Mouse (Mus musculus) limb, embryonic 11.5 days (tissue): ENCODE data around the gene Scoc. TPM values are rescaled to one million over a fixed set of nuclear protein-coding genes. Genes with fewer than 3 reads are reported as not detected.

Experiments
- ATAC-seq: fragments of 200-750 bp; cut with Nextera tagmentation; 2 replicates; pipeline ENCODE4 v1.8.0; 2017; ENCODE audit warnings: low read depth; ENCODE audit not compliant: insufficient number of reproducible peaks, low FRiP score, low TSS enrichment
- DNase-seq: peaks from one replicate; pipeline ENCODE4 v3.0.0-alpha.2; 2015; ENCODE audit warnings: low spot score
- H3K27ac ChIP-seq: fragments of 300-500 bp; sonication (generic); replicated peaks from 2 replicates; pipeline ENCODE4 v1.5.1; 2014; ENCODE audit warnings: low read depth, mild to moderate bottlenecking, low read length
- H3K27me3 ChIP-seq: fragments of 300-500 bp; sonication (generic); 2 replicates; pipeline ENCODE4 v1.6.1; 2014; ENCODE audit warnings: mild to moderate bottlenecking, low read length, mixed read lengths; ENCODE audit not compliant: control insufficient read depth, insufficient read depth
- H3K36me3 ChIP-seq: fragments of 300-500 bp; sonication (generic); 2 replicates; pipeline ENCODE4 v1.6.1; 2014; ENCODE audit warnings: mild to moderate bottlenecking, low read length, moderate library complexity, mixed read lengths; ENCODE audit not compliant: control insufficient read depth, insufficient read depth
- H3K4me1 ChIP-seq: fragments of 300-500 bp; sonication (generic); 2 replicates; pipeline ENCODE4 v1.6.1; 2014; ENCODE audit warnings: low read length, mixed read lengths; ENCODE audit not compliant: control insufficient read depth, insufficient read depth
- H3K4me2 ChIP-seq: fragments of 300-500 bp; sonication (generic); 2 replicates; pipeline ENCODE4 v1.6.1; 2014; ENCODE audit warnings: low read depth, mild to moderate bottlenecking, moderate library complexity; ENCODE audit not compliant: severe bottlenecking
- H3K4me3 ChIP-seq: fragments of 300-500 bp; sonication (generic); 2 replicates; pipeline ENCODE4 v1.5.1; 2014; ENCODE audit warnings: low read depth, low read length
- H3K9ac ChIP-seq: fragments of 300-500 bp; sonication (generic); 2 replicates; pipeline ENCODE4 v1.6.1; 2014; ENCODE audit warnings: mild to moderate bottlenecking, low read length
- H3K9me3 ChIP-seq: fragments of 300-500 bp; sonication (generic); 2 replicates; pipeline ENCODE4 v1.6.1; 2016; ENCODE audit warnings: low read length; ENCODE audit not compliant: control insufficient read depth
- WGBS: fragments of 180-500 bp; shearing (Covaris S2); extraction: QIAGEN DNeasy Blood & Tissue Kit; methylation state at CpG from one replicate; pipeline ENCODE4 v1.1.7; 2014; 5-methylcytosine and 5-hydroxymethylcytosine counted together
- polyA plus RNA-seq: library from polyadenylated mRNA; unstranded; fragments of >200 nt; fragmentation: Nextera tagmentation; extraction: Ambion mirVana; gene quantifications from 2 replicates; pipeline ENCODE4 v1.2.1, GENCODE M21; 2014

Gene Scoc
- polyA plus RNA-seq, 1 experiment from 2014 or later = 124 TPM

DNA sequence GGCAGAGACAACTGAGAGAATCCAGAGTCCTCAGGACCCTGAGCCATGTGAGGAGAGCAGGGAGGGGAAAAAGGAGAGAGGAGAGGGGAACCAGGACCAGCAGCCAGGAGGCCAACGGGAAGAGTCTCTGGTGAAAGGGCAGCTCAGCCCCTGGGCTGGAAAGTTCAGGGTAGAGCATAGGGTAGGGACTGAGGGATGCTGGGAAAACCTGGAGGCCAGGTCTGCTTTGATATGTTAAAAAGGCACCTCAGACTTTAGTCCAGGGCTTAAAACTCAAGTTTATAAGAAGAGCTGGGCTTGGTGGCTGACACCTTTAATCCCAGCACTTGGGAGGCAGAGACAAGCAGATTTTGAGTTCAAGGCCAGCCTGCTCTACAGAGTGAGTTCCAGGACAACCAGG lies 65.7 kb downstream of the Scoc start:
- H3K27ac ChIP-seq = no peak overlapping the region
- H3K9ac ChIP-seq = no peak overlapping the region
- no peaks in the 10 kb centered on the region for H3K9me3 ChIP-seq
- H3K4me2 ChIP-seq = no peak overlapping the region
- H3K4me1 ChIP-seq = no peaks in the 10 kb centered on the region
- DNase-seq (no peak), ATAC-seq (no peak)
- no peaks in the 10 kb centered on the region for H3K36me3 ChIP-seq
- 57% methylated on average over 1 of the region's 1 CpGs for WGBS
- H3K27me3 ChIP-seq = 0 out of 2 replicates have a peak, but pooled peaks cover 3% of the 10 kb centered on the region
- H3K4me3 ChIP-seq = no peak overlapping the region

DNA sequence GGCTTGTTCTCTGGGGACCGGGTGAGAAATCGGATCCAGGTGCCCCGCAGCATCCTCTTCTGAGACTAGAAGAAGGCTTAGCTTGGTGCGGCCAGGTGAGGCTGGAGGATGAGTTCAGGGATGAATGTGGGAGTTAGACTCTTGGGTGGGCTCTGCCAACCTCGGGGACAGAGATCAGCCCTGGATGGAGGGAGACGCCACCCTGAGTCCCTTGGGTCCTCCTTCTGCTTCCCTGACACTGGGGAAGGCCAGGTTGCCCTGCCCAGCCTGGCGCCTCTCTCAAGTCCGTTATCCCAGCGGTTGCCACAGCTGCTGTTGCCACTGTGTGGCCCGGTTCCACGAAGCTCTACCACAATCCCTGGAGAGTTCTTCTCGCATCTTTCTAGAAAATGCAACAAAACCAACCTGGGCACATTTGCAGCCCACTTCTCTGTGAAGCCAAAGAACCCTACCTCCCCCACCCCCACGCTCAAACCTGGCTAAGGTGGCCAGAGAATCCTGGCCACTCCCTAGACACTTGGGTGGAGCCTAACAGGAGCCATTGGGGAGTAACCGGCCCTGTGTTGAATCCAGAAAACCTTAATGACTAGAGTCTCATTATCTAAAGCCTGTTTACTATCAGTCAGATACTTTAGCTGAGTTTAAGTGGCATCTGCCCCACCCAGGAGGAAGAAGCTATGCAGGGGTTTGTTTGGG lies 68.0 kb downstream of the Scoc start:
- ATAC-seq (peak; percentile 54; the same call in 1 of the 2 replicates), DNase-seq (no peak)
- Histone ChIP-seq H3K36me3 (no peaks in the 10 kb centered on the region), H3K4me1 (no peaks in the 10 kb centered on the region), H3K27ac (no peak overlapping the region), H3K4me2 (peak overlapping the region; percentile 84), H3K9me3 (no peaks in the 10 kb centered on the region), H3K9ac (peak overlapping the region; percentile 59), H3K27me3 (0 out of 2 replicates have a peak, but pooled peaks cover 3% of the 10 kb centered on the region), H3K4me3 (peak overlapping the region; percentile 48)
- 6% methylated on average over 14 of the region's 14 CpGs for WGBS

DNA sequence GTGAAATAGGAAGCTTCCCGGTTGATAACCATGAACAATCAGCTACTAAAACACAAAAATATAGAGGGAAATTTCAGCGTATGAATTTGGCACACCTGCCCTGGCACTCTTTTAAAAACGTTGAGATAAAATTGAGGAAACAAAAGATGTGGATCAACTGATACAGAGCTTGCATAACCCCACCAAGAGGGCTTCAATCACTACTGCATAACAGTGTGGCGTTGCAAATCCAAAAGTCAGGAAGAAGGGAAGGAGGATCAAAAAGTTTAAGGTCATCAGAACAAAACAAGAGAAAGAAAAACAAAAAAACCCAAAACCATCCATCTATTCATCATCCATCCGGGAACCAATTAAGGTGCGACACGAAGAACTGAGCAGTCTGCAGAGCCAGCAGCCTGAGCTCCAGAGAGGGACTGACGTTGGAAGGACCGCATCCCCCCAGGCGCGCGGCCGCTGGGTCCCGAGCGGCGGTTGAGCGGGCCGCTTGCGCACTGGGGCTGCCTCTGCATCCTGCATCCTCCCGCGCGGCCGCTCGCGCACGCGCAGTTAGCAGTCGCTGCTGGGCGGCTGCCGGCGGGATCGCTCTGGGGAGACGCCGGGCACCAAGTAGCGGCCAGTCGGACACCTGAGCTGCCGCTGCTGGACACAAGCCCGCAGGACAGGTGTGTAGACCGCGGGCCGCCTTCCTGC lies 68.7 kb downstream of the Scoc start, which contains the start of gene Clgn:
Clgn (plus strand) TSS at position 552 of the 690 bp plus-strand sequence.
- Histone ChIP-seq H3K36me3 (no peaks in the 10 kb centered on the region), H3K9me3 (no peaks in the 10 kb centered on the region), H3K4me2 (peak within 1 kb of the TSS; percentile 84), H3K4me3 (peak within 1 kb of the TSS; percentile 48), H3K9ac (peak within 1 kb of the TSS; percentile 59), H3K4me1 (no peaks in the 10 kb centered on the region), H3K27ac (no peak within 1 kb of the TSS), H3K27me3 (0 out of 2 replicates have a peak, but pooled peaks cover 3% of the 10 kb centered on the region)
- peak; percentile 83 for DNase-seq
- WGBS = 4% methylated on average over 41 of the region's 41 CpGs
- peak; percentile 82; the same call in 1 of the 2 replicates for ATAC-seq

DNA sequence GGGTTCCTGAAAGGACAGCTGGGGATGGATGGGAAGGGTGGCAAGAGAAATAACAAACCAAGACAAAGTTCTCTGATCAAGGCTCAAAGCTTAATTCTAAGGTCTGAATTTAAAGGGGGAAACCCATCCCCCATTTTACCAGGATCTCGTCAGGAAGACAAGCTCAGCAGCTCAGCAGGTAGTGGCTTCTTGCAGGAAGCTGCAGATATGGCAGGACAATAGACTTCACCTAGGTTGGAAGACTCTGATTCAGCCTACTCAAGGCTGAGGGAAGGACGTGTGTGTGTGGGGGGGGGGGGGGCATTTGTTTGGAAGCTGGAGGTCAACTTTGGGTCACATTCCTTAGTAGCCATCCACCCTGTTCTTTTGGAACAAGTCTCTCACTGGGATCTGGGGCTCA lies 75.3 kb downstream of the Scoc start:
- no peaks in the 10 kb centered on the region for H3K27me3 ChIP-seq
- no peak overlapping the region for H3K27ac ChIP-seq
- 24% methylated on average over 2 of the region's 2 CpGs for whole genome bisulfite sequencing
- H3K4me1 ChIP-seq = no peaks in the 10 kb centered on the region
- H3K9ac ChIP-seq = no peak overlapping the region
- no peak for DNase-seq
- no peak for ATAC-seq
- no peak overlapping the region for H3K4me3 ChIP-seq
- no peak overlapping the region for H3K4me2 ChIP-seq
- H3K9me3 ChIP-seq = no peaks in the 10 kb centered on the region
- no peaks in the 10 kb centered on the region for H3K36me3 ChIP-seq

DNA sequence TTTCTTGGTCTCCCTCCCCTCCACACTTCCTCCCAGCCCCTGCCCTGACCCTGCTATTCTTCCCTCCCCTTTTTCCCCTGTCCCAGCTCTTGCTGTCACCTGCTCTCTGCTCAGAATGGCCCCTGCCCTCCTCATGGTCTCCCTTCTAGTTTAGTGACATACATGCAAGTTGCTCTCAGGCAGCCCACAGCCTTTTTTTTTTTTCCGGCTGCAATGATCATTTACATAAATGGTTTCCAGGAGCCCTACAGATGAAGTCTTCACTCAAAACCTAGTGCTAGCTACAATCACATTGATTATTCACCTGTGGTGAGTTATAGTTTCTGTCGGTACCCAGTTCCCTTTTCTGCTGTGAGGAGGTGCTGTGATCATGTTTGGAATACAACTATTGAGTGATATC lies 77.2 kb downstream of the Scoc start:
- no peak overlapping the region for H3K4me2 ChIP-seq
- DNase-seq = no peak
- 79% methylated on average over 2 of the region's 2 CpGs for WGBS
- no peak overlapping the region for H3K27ac ChIP-seq
- no peak overlapping the region for H3K9ac ChIP-seq
- H3K27me3 ChIP-seq = no peaks in the 10 kb centered on the region
- no peaks in the 10 kb centered on the region for H3K9me3 ChIP-seq
- H3K36me3 ChIP-seq = no peaks in the 10 kb centered on the region
- no peak for ATAC-seq
- H3K4me3 ChIP-seq = no peak overlapping the region
- no peaks in the 10 kb centered on the region for H3K4me1 ChIP-seq

DNA sequence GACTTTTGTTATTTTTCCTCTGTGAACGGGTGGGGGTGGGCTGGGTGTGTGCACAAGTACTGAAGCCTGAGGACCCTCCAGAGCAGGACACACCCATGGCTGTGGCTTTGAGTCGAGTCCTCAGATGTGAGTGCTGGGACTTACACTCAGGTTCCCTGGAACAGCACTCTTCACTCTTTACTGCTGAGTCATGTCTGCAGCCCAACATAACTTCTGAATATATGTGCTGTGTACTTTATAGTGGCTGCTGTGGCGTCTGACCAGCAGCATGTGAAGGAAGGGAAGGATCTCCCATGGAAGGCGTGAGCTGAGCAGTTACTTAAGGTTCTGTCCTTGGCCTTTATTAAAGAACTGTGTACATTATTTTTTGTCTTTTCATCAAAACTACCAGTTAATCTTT lies 78.0 kb downstream of the Scoc start:
- DNase-seq (no peak), ATAC-seq (no peak)
- H3K4me3 ChIP-seq = no peak overlapping the region
- no peak overlapping the region for H3K4me2 ChIP-seq
- H3K27ac ChIP-seq = no peak overlapping the region
- H3K27me3 ChIP-seq = no peaks in the 10 kb centered on the region
- no peaks in the 10 kb centered on the region for H3K4me1 ChIP-seq
- 68% methylated on average over 4 of the region's 4 CpGs for WGBS
- no peaks in the 10 kb centered on the region for H3K9me3 ChIP-seq
- H3K36me3 ChIP-seq = no peaks in the 10 kb centered on the region
- no peak overlapping the region for H3K9ac ChIP-seq

Other genes starting within 250 kb of the Scoc start
- gene Ucp1, start 168.0 kb downstream of the Scoc start, polyA plus RNA-seq = not detected in 2 replicates
- 26.2 and 27.1 TPM in 2 replicates for gene Elmod2, start 125.9 kb downstream of the Scoc start, polyA plus RNA-seq
- not detected in 2 replicates for gene Mgat4d, start 109.9 kb downstream of the Scoc start, polyA plus RNA-seq
- 2.5 and 2.7 TPM in 2 replicates for gene Clgn, start 68.5 kb downstream of the Scoc start, polyA plus RNA-seq
- gene Olfr370, start 77.4 kb upstream of the Scoc start, polyA plus RNA-seq = not detected in 2 replicates
- gene Ndufb7, start 108.3 kb upstream of the Scoc start, polyA plus RNA-seq = 331 and 339 TPM in 2 replicates
- 679 and 704 TPM in 2 replicates for gene Tecr, start 149.6 kb upstream of the Scoc start, polyA plus RNA-seq
- gene Dnajb1, start 149.8 kb upstream of the Scoc start, polyA plus RNA-seq = 75.6 and 78.2 TPM in 2 replicates
- gene Gipc1, start 194.3 kb upstream of the Scoc start, polyA plus RNA-seq = 163 and 178 TPM in 2 replicates
- gene Ptger1, start 208.3 kb upstream of the Scoc start, polyA plus RNA-seq = 0.59 and 1.6 TPM in 2 replicates
- gene Pkn1, start 240.8 kb upstream of the Scoc start, polyA plus RNA-seq = 28.8 and 30.1 TPM in 2 replicates